Mouse (Mus musculus) bone marrow, adult 2 months (tissue): ENCODE results near the gene Actl11. TPM values are rescaled to one million over a fixed set of nuclear protein-coding genes. Genes with fewer than 3 reads are reported as not detected.

Experiments used
- H3K27ac ChIP-seq: fragments of 200-500 bp; 2 replicates; pipeline ENCODE4 v1.5.1; 2012; ENCODE audit warnings: low read depth, mild to moderate bottlenecking, control low read depth, inconsistent platforms, low read length; ENCODE audit not compliant: control insufficient read depth, poor library complexity, insufficient read depth
- H3K4me1 ChIP-seq: fragments of 200-500 bp; 2 replicates; pipeline ENCODE4 v1.6.1; 2011; ENCODE audit warnings: low read length; ENCODE audit not compliant: control insufficient read depth, insufficient read depth
- H3K4me3 ChIP-seq: fragments of 200-500 bp; replicated peaks from 2 replicates; pipeline ENCODE3; 2011; ENCODE audit warnings: mild to moderate bottlenecking, low read depth, low read length, control low read depth; ENCODE audit not compliant: control insufficient read depth
- CTCF ChIP-seq: fragments of 200-500 bp; IDR thresholded peaks from 2 replicates; pipeline ENCODE4 v1.5.1; 2011; ENCODE audit warnings: low read length, control low read depth; ENCODE audit not compliant: control insufficient read depth, insufficient read depth
- POLR2A ChIP-seq: fragments of 200-500 bp; IDR thresholded peaks from 2 replicates; pipeline ENCODE4 v1.6.1; 2011; ENCODE audit warnings: low read depth, mild to moderate bottlenecking, control low read depth, low read length, borderline replicate concordance; ENCODE audit not compliant: control insufficient read depth
- WGBS: fragments of 180-500 bp; shearing (Covaris S2); methylation state at CpG from one replicate; pipeline ENCODE4 v1.1.7; 2018; 5-methylcytosine and 5-hydroxymethylcytosine counted together
- polyA plus RNA-seq: library from polyadenylated mRNA; stranded (reverse); fragments of >200 nt; gene quantifications from 2 replicates; pipeline ENCODE4 v1.2.4, GENCODE M21; 2011; ENCODE audit warnings: low replicate concordance; ENCODE audit not compliant: missing spikeins, insufficient read depth, insufficient read length

The Actl11 gene
- polyA plus RNA-seq, 1 experiment, result not detected

DNA sequence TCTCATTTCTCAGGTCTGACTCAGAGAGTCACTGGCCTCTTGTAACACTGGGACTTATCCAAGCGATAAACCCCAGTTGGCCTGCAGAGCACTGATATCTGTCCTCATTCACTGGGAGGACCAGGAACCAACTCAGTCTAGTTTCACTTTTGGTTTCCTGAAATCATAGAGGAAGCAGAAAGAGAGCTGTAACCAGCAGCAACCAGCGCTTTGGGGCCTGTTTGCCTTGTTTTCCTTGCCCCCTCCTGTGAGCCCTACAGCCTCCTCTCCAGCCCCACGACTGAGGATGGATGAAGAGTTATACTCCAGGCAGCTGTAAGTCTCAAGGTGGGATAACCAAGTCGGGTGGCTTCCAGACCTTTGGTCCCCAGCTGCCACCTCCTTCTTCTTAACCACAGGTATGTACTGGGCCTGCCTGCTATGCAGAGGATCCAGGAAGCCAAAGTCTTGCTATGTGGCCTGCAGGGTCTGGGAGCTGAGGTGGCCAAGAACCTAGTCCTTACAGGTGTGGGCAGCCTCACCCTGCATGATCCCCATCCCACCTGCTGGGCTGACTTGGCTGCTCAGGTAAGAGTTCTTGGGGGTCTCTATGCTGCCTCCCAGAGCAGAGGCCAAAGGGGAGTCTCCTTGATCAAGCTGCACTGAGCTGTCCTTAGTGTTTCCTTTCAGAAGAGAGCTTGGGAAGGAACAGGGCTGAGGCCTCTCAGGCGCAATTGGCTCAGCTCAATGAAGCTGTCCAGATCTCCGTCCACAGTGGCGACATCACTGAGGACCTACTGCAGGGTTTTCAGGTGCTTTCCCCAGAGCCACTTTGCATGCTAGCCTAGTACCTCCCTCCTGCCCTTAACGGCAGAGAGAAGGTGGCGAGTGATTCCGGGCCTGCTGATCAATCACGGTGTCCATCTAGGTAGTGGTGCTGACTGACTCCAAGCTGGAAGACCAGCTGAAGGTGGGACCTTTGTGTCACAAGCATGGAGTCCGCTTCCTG lies 47.4 kb downstream of the Actl11 start, which contains the start of gene Uba7:
TSS of gene Uba7 (plus strand) at position 107 of the 988 bp plus-strand sequence.
- Histone ChIP-seq H3K27ac (peak within 1 kb of the TSS; percentile 87), H3K4me1 (peaks cover 7% of the 10 kb centered on the region; the same call in 1 of the 2 replicates), H3K4me3 (peak within 1 kb of the TSS; percentile 79)
- TF ChIP-seq POLR2A (no peak; the same call in 1 of the 2 replicates), CTCF (no peak)
- WGBS, result 10% methylated on average over 12 of the region's 12 CpGs

DNA sequence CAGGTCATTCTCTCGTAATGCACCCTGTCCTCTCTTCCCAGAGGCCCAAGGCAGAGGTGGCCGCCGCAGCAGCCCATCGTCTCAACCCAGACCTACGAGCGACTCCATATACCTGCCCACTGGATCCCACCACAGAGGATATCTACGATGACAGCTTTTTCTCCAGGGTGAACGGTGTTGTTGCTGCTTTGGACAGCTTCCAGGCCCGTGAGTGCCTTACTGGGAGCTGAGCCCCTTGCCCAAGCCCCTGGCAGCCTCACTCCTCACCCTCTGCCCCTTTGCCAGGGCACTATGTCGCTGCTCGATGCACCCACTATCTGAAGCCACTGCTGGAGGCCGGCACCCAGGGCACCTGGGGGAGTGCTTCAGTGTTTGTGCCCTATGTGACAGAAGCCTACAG lies 50.5 kb downstream of the Actl11 start:
- no peak overlapping the region for H3K27ac ChIP-seq
- no peak overlapping the region for H3K4me3 ChIP-seq
- 90% methylated on average over 12 of the region's 12 CpGs for WGBS
- no peak for TF ChIP-seq POLR2A
- TF ChIP-seq CTCF, result no peak
- H3K4me1 ChIP-seq, result peaks cover 23% of the 10 kb centered on the region

Other genes with a start within 250 kb of the Actl11 start
- gene Gnat1, start 248.8 kb upstream of the Actl11 start, polyA plus RNA-seq, result not detected in 2 replicates
- gene Sema3f, start 218.0 kb upstream of the Actl11 start, polyA plus RNA-seq, result 3.6 and 5.0 TPM in 2 replicates
- 97.6 and 118 TPM in 2 replicates for gene Rbm5, start 157.5 kb upstream of the Actl11 start, polyA plus RNA-seq
- 78.4 and 110 TPM in 2 replicates for gene Rbm6, start 55.2 kb upstream of the Actl11 start, polyA plus RNA-seq
- 6.3 and 12.9 TPM in 2 replicates for gene Mon1a, start 40.3 kb upstream of the Actl11 start, polyA plus RNA-seq
- gene Mst1r, start 21.6 kb upstream of the Actl11 start, polyA plus RNA-seq, result 0.20 and 0.75 TPM in 2 replicates
- gene Camkv, start 7.2 kb downstream of the Actl11 start, polyA plus RNA-seq, result 0.87 TPM in 1 of 2 replicates, not detected in the other
- 27.0 and 30.0 TPM in 2 replicates for gene Traip, start 21.7 kb downstream of the Actl11 start, polyA plus RNA-seq
- 138 and 310 TPM in 2 replicates for gene Uba7, start 47.0 kb downstream of the Actl11 start, polyA plus RNA-seq
- gene Gm20661, start 54.6 kb downstream of the Actl11 start, polyA plus RNA-seq, result 4.7 TPM in 1 of 2 replicates, not detected in the other
- gene Inka1, start 57.4 kb downstream of the Actl11 start, polyA plus RNA-seq, result 27.9 and 32.3 TPM in 2 replicates
- 10.6 and 23.4 TPM in 2 replicates for gene Cdhr4, start 64.0 kb downstream of the Actl11 start, polyA plus RNA-seq
- gene Gm20662, start 67.9 kb downstream of the Actl11 start, polyA plus RNA-seq, result not detected in 2 replicates
- gene Ip6k1, start 74.0 kb downstream of the Actl11 start, polyA plus RNA-seq, result 54.3 and 99.5 TPM in 2 replicates
- gene Gmppb, start 120.8 kb downstream of the Actl11 start, polyA plus RNA-seq, result 9.9 and 17.9 TPM in 2 replicates
- 1.0 and 1.6 TPM in 2 replicates for gene Amigo3, start 124.7 kb downstream of the Actl11 start, polyA plus RNA-seq
- gene Mst1, start 152.0 kb downstream of the Actl11 start, polyA plus RNA-seq, result 2.0 and 10.1 TPM in 2 replicates
- 296 and 393 TPM in 2 replicates for gene Rnf123, start 154.9 kb downstream of the Actl11 start, polyA plus RNA-seq
- gene Apeh, start 166.1 kb downstream of the Actl11 start, polyA plus RNA-seq, result 159 and 206 TPM in 2 replicates